Mouse (Mus musculus) CD4-positive, CD25-positive, alpha-beta regulatory T cell, adult 4 months (primary cell): ENCODE data around the gene Fcer1g. TPM values are rescaled to one million over a fixed set of nuclear protein-coding genes. Genes with fewer than 3 reads are reported as not detected.

Experiments
- ATAC-seq: one replicate; pipeline ENCODE4 v1.8.0; 2017
- polyA plus RNA-seq, 2 experiments: library from polyadenylated mRNA; unstranded; fragments of 100-300 nt; shearing (Covaris generic); gene quantifications; one replicate each; pipeline ENCODE4 v1.2.1; 2017

Fcer1g gene
- polyA plus RNA-seq, 2 experiments from 2014 or later: 1.8 to 3.5 TPM

DNA sequence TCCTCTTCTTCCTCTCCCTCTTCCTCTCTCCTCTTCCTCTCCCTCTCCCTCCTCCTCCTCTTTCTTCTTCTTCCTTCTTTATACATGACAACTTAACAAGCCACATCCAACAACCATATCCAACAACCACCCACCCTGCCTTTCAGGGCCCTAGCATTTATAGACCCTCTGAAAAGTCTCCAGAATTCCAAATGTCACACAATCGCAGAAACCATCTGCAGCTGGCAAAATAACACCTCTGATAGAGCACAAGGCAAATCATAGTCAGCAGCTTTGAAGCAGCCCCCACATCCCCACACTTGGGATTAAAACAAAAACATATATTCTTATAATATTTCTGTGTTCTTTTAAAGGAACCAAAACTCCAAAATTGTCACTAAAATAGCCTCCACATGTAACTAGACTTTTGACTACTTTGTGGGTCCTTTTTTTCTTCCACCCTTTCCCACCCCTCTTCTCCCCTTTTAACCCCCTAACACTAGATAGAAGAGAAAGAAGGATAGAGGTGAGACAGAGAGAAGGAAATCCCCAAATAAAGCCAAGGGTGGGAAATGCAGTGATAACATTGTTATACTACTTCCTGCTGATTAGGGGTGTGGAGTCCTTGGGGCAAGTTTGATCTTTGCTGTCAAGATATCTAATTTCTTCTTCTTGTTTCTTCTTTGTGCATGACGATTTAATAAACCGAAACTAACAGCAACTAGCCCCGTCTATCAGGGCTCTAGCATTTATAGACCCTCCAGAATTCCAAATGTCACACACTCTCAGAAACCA, 32.0 kb upstream of the Fcer1g start:
- ATAC-seq: no peak

DNA sequence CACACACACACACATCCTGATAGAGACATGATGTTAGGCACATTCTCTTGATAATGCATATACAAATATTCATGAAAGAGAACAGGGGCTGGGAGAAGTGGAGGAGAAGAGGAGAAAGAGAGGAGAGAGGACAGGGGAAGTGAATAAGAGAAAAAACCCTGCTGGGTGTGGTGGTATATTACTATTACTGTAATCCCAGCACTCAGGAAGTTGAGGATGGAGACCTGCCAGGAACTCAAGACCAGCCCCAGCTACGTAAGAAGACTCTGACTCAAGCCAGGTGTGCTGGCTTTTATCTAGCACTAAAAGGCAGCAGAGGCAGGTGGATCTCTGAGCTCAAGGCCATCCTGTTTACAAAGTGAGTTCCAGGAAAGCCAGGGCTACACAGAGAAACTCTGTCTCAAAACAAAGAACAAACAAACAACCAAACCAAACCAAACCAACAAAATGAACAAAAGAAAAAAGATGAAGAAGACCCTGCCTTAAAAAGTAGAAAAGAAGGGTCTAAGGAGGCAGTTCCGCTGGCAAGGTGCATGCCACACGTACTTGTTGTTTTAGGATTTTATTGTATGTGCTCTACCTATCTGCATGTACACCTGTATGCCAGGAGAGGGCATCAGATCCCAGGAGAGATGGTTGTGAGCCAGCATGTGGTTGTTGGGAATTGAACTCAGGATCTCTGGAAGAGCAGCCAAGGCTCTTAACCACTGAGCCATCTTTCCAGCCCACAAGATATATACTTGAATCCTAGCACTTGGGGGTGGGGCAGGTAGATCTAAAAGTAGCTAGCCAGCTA, 29.7 kb upstream of the Fcer1g start:
- peak; percentile 40 for ATAC-seq

DNA sequence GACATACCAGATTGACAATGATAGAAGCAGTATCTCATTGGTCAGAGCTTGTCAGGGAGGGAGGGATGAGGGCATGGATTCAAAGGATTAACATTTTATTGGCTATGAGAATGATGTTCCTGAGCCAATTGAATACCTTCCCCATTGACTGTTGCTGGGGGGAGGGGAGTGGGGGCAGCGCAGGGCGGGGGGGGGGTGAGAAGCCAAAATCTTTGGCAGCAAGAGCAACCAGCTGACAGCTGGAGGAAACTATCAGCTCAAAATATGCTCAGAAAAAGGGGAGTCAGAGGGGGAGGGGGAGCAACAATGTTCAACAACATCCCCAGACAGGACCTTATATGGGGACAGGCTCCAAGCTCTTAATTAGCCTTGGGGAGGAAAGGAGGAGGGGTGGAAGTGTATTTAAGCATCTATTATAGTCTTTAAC, 29.0 kb upstream of the Fcer1g start:
- no peak for ATAC-seq

DNA sequence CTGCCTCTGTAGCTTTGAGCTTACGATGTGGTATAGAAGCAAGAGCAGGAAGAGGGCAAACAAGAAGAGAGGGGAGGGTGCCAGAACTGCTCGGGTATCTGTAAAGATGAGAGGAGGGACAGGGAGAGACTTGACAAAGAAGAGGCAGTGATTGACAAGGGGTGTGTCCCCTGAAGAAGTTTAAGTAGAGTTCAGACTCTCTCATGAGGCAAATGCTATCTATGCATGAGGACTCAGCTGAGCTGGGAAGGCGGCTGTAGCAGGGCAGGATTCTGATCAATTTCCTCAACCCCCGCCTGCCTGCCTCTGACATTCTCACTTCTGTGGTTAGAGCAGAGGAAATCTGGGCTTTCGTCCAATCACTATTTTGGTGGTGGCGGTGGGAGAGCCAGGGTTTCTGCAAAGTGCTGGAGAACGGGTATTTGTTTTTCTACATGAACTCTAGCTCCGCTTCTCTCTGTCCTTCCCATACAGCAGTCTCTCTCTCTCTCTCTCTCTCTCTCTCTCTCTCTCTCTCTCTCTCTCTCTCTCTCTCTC, 28.5 kb upstream of the Fcer1g start:
- ATAC-seq: peak; percentile 74

DNA sequence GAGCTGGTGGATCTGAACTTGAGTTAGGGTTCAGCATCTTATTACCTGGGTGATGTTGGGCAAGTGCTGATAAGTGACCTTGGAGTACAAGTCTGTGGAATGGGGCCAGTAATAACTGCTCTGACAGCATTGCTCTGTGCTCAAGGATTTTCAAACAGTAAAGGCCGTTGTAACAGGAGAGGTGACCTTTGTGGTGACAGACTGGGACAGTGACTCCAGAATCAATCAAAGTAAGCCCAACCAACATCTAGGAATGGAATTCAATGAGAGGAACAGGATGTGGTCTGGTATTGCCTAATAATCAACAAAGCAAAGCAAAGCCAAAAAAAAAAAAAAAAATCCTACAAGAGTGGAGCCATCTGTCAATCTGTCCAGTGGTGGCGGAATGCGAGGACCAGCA, 26.2 kb upstream of the Fcer1g start:
- ATAC-seq: no peak

DNA sequence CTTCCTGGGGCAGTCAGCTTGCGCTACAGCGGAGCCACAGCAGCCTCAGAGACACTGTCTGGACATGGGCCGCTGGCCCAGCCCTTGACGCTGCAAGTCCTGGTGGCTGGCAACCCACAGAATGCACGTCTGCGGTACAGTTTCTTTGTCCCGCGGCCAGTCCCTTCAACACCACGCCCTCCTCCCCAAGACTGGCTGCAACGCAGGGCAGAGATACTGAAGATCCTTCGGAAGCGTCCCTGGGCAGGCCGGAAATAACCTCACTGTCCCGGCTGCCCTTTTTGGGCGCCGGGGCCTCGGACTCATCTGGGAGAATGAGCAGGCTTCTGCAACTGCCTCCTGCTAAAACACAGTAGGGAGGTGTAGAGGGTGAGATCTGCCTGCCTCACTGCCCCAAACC, 24.8 kb upstream of the Fcer1g start:
- ATAC-seq: no peak

DNA sequence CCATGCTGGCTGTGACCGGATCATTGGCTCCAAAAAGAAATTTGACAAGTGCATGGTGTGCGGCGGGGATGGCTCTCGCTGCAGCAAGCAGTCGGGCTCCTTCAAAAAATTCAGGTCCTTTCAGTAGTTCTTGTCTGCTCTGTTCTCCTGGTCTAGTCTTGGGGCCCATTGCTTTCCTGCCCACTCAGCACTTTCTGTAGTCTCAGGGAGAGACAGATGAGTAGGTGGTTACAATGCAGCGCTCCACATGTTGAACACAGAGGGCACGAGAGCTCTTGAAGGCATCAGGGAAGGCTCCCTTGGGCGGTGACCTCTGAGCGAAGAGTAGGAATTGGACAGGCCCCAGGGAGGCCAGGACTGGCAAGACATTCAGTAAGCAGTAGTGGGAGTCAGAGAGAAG, 23.6 kb upstream of the Fcer1g start:
- no peak for ATAC-seq

DNA sequence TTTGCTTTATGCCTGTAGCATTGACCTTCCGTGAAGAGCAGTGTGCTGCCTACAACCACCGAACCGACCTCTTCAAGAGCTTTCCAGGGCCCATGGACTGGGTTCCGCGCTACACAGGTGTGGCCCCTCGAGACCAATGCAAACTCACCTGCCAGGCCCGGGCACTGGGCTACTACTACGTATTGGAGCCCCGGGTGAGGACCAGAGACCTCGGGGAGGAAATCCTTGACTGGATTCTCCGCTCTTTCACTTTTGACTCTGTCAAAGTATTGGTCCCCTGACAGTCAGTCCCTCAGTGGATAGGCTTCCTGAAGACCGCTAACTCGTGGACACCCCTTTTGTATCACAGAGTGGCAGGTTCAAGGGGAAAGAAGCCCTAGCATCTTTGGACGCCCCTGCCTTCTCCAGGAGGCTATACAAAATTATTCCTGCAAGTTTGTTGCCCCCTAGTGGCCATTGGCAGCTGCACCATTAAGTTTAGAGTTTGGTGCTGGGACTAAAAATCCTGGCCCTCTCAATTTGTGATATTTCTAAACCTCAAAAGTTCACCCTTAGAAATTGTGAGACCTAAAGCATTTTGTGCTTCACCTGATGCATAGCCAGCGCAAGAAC, 22.9 kb upstream of the Fcer1g start:
- ATAC-seq: peak; percentile 77

DNA sequence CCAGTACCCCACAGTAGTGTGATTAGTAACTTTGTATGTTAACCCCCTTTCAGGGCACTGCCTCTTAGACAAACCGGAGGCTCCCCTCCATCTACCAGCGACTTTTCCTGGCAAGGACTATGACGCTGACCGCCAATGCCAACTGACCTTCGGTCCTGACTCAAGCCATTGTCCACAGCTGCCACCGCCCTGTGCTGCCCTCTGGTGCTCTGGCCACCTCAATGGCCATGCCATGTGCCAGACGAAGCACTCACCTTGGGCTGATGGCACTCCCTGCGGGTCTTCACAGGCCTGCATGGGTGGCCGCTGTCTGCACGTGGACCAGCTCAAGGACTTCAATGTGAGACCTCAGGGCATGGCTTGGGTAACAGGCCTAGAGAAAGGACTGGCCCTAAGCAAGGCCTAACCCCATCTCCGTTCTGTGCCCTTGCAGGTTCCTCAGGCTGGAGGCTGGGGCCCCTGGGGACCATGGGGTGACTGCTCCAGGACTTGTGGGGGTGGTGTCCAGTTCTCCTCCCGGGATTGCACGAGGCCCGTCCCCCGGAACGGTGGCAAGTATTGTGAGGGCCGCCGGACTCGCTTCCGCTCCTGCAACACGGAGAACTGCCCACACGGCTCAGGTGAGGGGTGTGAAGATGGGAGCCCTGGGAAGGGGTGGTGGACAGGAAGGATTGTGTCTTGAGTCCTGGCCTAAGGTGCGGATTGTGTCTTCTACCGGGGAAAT, 22.1 kb upstream of the Fcer1g start:
- no peak for ATAC-seq

DNA sequence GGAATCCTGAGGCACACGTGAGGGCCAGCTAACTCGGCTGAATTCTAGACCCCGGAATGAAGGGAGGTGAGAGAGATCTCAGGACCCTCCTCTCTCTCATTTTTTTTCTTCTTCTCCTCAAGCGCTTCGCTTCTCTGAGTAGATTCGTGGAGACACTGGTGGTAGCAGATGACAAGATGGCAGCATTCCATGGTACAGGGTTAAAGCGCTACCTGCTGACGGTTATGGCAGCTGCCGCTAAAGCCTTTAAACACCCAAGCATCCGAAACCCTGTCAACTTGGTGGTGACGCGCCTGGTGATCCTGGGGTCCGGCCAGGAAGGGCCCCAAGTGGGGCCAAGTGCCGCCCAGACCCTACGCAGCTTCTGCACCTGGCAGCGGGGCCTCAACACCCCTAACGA, 18.2 kb upstream of the Fcer1g start:
- ATAC-seq: no peak

DNA sequence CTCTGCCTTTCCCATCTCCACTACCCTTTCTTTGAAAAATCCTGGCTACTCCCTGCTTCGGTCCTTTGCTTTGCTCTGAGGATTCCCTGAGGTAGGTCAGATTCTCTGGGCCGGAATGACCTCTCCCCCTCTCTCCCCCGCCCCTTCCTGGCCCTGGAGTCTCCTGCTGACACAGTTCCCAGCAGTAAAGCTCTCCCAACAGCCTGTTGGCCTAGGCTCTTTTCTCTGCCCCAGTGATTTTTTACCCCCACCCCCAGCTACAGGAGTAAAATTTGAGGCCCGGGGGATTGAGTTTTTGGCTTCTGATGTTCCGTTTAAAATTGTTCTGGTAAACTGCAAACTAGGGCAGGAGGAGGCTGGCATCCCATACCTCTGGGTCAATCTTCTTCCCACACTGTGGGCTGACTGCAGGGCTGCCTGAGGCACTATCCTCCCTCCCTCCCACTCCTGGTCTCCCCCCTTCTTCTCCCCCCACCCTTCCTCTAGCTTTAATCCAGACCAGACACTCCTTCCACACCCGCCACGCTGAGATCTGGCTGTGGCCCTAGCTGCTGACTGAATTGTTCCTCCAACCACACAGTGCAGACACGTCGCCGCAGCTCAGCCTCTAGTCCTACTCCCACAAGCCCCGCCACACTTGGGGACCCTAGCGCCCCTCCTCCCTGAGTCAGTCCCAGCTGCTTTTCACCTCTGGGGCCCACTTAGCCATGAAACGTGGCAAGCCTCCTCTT, 17.6 kb upstream of the Fcer1g start:
- no peak for ATAC-seq

DNA sequence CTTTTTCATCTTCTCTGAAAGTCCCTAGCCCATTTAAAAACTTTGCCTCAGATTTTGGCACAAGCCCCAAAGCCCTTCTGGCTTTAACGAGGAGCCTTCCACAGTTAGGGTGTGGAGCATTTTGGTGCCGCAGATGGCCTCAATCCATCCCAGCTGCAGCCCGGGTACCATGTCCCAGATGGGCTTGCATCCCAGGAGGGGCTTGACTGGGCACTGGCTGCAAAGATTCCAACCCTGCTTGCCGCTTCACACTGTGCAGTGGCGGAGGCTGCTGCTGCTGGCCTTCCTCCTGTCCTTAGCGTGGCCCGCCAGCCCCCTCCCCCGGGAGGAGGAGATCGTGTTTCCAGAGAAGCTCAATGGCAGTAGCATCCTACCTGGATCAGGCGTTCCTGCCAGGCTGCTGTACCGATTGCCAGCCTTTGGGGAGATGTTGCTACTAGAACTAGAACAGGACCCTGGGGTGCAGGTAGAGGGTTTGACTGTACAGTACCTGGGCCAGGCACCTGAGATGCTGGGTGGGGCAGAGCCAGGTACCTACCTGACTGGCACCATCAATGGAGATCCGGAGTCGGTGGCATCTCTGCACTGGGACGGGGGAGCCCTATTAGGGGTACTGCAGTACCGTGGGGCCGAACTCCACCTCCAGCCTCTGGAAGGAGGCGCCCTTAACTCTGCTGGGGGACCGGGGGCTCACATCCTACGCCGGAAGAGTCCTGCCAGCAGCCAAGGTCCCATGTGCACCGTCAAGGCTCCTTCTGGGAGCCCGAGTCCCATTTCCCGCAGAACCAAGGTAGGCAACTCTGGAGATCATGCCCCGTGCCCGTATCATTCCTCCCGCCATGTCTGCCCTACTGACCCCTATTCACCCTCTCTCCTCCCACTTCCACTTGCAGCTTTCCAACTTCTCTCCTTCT, 16.8 kb upstream of the Fcer1g start, which contains the start of gene Ndufs2:
Ndufs2 (minus strand) TSS at position 709 of the 914 bp plus-strand sequence.
- ATAC-seq: no peak

DNA sequence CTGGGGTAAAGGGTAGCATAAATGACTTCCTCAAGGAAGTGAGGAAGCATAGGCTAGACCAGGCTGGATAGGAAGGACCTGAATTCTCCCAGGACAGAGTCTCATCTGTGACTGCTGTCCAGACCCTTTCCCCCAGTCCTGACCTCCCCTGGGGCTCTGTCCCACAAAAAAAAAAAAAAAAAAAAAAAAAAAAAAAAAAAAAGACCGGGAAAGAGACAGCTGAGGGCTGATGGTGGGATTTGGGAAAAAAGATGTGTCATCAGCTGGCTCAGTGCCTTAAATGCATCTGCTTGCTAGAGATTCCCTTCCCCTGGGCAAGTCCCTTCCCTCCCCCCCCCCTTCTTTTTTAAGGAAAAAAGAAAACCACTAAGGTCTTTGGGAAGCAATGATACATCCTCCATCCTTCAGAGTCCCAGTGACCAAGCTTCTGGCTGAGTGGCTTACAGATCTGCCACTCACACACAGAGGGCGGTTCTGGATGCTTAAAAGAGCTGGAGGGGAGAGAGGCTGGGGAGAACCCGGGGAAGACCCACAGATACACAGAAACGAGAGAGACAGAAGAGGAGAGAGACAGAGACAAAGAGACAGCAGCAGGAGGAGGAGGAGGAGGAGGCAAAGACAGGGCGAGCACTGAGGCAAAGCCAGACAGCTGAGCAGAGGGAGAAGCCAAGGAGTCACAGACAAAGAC, 15.9 kb upstream of the Fcer1g start, which contains the start of gene Adamts4:
Adamts4 (plus strand) TSS at position 509 of the 688 bp plus-strand sequence.
- ATAC-seq: no peak

DNA sequence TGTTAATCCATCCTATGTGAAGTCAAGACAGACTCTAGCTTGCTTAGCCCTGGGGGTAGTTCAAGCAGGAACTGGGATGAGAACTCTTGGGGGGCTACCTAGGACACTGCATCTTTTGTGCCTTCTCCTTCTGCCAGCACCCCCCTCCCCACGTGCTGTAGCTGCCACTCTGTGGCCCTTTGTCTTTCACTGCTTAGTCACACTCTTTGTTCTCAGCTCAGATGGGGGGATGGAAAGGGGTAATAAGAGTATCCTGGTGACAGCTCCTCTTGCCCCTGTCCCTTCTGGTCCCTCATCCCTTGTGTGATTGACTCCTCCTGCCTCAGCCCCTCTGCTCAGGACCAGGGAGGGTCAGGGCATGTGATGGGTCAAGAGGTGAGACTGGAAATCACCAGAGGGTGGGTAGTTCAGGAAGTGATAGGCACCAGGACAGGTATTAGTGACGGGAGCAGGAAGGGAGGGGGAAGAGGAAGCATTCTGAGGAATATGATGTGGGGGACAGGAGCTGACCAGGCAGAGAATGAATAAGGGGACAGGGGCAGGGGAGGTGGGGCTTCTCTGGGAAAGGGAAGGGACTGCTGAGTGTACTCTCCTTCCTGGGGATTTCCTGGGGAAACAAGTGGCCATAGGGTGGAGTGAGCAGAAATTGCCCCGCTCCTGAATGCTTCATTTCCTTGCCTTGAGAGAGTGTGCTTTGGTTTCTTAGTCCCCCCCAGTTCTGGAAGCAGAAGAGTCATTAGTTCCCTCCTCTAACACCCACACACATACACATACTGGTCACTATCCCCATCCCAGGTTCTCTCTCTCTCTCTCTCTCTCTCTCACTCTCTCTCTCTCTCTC, 14.4 kb upstream of the Fcer1g start:
- ATAC-seq: no peak

DNA sequence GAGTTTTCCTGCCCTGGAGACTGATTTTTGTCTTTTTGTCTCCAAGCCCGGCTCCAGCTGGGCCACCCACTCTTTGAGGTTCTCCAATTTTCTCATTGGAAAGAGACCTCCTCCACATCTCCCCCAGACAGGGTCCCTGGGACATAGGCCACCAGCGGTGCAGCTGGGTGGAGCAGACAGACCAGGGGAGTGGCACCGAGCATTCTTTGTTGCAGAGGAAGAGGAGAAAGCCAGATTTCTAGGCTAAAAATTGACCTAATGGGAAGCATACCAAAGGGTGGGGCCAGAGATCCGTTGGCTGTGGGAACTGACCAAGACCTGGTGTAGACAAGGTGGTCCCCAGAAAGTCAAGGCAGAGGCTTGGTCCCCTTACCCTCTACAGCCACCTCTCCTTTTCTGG, 13.8 kb upstream of the Fcer1g start:
- no peak for ATAC-seq

DNA sequence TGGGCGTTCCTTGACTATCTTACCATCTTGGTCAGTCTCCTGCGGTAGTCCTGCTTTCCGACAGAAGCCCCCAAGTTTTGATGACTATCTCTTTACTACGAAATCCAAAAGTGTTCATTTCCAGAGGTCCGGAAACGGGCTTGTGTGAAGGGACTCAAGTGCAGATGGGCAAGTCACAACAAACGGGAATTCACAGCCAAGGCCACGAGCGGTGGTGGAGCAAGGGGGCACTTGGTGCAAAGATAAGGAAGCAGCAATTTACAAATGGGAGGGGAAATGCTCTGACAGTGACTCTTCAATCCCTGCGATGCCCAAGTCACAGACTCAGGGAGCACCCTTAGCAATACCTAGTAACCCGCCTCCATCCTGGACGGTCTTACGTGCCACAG, 13.3 kb upstream of the Fcer1g start:
- ATAC-seq: peak; percentile 8

DNA sequence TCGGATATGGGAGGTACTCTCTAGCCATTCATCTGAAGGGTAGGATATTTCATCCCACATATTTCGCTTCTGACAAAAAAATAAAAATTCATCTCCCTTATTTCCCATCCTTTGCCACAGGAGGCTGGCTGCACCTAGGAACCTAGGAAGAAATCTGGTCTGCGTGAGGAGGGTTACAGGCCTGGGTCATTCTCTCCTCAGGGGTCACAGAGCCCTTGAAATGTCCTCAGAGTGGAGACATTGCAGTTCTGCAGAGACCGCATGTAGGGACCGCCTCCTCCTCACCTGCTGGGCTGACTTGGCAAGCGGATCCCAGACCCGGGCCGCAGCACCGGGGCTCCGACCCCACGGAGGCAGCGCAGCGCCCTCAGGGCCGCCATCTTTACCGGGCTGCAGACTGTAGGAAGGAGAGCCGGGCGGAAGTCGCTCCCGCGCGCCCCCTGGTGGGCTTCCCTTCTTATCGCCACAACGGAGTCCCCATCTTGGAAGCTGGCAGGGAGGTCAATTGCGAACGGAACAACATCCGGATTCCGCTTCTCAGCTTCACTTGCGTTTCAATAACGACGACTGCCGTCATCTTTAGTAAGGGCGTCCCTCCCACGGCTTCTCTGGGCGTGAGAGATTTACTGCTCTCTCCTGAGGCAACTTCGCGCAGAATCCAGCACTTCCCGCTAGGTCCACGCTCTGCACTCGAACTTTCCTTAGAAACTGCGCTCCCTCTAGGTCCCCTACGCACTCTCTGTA, 12.7 kb upstream of the Fcer1g start:
- peak; percentile 99 for ATAC-seq

DNA sequence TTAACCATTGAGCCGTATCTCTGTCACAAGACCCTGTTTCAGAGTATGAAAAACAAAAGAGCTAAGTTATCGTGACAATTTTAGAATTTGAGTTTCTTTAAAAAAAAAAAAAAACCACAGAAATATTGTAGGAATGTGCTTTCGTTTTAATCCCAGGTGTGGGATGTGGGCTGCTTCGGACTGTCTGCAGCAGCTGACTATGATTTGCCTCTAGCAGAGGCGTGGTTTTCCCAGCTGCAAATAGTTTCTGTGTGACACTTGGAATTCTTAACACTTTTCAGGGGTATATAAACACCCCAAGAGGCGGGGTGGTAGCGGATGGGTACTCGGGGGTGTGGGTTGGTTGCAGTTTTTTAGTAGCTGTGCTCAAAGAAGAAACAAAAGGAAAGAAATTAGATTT, 11.2 kb upstream of the Fcer1g start:
- ATAC-seq: no peak
